Mouse (Mus musculus) large intestine, adult 2 months (tissue): ENCODE data around the gene A630001G21Rik. TPM values are rescaled to one million over a fixed set of nuclear protein-coding genes. Genes with fewer than 3 reads are reported as not detected.

Source experiments
- DNase-seq: peaks from one replicate; pipeline ENCODE4 v3.0.0-alpha.2; 2012; ENCODE audit warnings: low read depth, low spot score
- WGBS: fragments of 180-500 bp; shearing (Covaris S2); methylation state at CpG from one replicate; pipeline ENCODE4 v1.1.7; 2018; 5-methylcytosine and 5-hydroxymethylcytosine counted together
- polyA plus RNA-seq: library from polyadenylated mRNA; depleted of rRNA; stranded (reverse); fragments of >200 nt; gene quantifications from 2 replicates; pipeline ENCODE4 v1.2.3, GENCODE M21; 2012; rRNA removed

Gene A630001G21Rik
- polyA plus RNA-seq, 1 experiment = 2.8 TPM

DNA sequence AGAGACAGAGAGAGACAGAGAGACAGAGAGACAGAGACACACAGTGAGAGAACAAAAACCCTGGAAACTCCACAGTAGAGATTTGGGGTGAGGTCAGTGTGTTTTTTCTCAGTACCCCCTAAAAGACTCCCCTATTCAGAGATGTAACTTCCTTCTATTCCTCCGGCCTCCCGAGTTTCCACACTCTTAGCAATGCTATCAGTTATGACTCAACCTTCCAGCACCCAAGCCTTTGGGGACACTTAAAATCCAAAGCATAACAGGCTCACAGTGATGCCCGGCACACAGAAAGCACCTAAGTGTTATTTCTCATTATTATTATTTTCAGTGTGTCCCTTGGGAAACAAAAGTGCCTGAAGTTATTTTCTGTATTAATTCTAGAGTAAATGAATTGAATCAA lies 87.9 kb downstream of the A630001G21Rik start:
- 85% methylated on average over 3 of the region's 3 CpGs for WGBS
- DNase-seq = no peak

DNA sequence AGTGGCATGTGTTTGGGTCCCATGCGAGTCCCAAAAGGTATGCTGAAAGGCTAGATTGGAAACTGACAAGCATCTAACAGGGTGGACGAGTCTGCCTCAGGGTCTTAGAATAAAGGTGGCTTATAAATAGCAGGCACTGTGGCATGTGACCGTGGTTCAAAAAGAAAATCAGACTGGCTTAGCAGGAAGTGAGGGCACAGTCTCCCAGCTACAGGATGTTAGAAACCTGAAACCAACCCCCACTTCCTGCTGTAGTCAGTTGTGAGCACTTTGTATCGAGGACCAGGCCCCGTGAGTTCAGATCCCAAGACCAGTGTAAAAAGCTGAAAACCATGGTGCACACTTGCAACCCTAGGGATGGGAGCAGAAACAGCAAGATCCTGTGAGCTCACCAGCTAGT lies 91.1 kb downstream of the A630001G21Rik start:
- 54% methylated on average over 5 of the region's 5 CpGs for whole genome bisulfite sequencing

DNA sequence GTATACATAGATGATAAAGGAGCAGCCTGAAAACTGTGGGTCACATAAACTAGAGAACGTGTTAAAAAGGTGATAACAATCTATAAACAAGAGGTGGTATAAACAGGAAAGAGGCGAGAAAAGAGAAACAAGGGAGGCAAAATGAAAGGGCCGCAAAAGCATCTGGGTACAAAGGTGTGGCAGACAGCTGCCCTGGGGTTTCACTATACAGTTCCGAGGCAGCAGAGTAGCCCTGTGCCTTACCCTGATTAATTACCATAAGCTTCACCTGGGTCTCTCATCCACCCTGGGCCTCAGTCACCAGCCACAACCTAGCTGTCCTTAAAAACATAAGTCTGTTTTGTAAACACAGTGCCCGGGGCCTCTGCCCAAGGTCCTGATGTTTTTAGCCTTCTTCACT lies 91.8 kb downstream of the A630001G21Rik start:
- 34% methylated on average over 5 of the region's 5 CpGs for WGBS
- DNase-seq = no peak

More for the DNA sequence above, 91.1 kb downstream of the A630001G21Rik start:
- DNase-seq = no peak

DNA sequence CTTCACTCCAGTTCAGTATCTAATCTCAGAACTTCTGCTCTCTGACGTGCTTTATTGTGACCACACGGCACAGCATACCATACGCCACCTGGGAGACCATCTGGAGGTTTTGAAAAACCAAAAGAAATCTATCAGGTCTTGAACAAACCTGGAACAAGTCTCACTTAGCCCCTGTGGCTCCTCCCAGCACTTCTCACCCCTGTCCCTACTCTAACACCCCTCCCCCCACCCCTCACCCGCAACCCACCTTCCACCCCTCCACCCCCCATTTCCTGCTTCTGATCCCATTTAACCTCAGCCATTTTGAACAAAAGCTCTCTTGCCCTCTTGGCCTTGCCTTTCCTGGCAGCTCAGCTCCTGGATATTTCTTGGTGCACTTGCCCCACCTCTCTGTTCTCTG lies 98.2 kb downstream of the A630001G21Rik start:
- no peak for DNase-seq
- WGBS = 63% methylated on average over 4 of the region's 4 CpGs

Other genes with a start within 250 kb of the A630001G21Rik start
- 0.41 TPM in 1 of 2 replicates, not detected in the other for gene G530012D18Rik, start 203.0 kb downstream of the A630001G21Rik start, polyA plus RNA-seq
- gene Sp110, start 179.8 kb downstream of the A630001G21Rik start, polyA plus RNA-seq = 10.1 and 12.5 TPM in 2 replicates
- 6.2 and 8.7 TPM in 2 replicates for gene Sp140, start 178.3 kb downstream of the A630001G21Rik start, polyA plus RNA-seq
- 6.4 and 13.2 TPM in 2 replicates for gene Sp100, start 128.7 kb downstream of the A630001G21Rik start, polyA plus RNA-seq
- 43.8 and 66.4 TPM in 2 replicates for gene Cab39, start 14.8 kb upstream of the A630001G21Rik start, polyA plus RNA-seq
- 107 and 112 TPM in 2 replicates for gene Itm2c, start 115.6 kb upstream of the A630001G21Rik start, polyA plus RNA-seq
- gene 4933407L21Rik, start 149.8 kb upstream of the A630001G21Rik start, polyA plus RNA-seq = 0.14 and 0.21 TPM in 2 replicates
- gene Gpr55, start 182.4 kb upstream of the A630001G21Rik start, polyA plus RNA-seq = 2.0 and 4.9 TPM in 2 replicates
- gene Spata3, start 238.2 kb upstream of the A630001G21Rik start, polyA plus RNA-seq = not detected in 2 replicates